Mouse (Mus musculus) kidney, embryonic 16.5 days (tissue): ENCODE measurements around the gene Dmrtb1. TPM values are rescaled to one million over a fixed set of nuclear protein-coding genes. Genes with fewer than 3 reads are reported as not detected.

Source experiments
- ATAC-seq: fragments of 200-750 bp; cut with Nextera tagmentation; 2 replicates; pipeline ENCODE4 v1.8.0; 2017; ENCODE audit warnings: moderate TSS enrichment; ENCODE audit not compliant: low FRiP score, low TSS enrichment
- H3K27ac ChIP-seq: fragments of 300-500 bp; sonication (generic); 2 replicates; pipeline ENCODE4 v1.5.1; 2014; ENCODE audit warnings: low read length
- H3K27me3 ChIP-seq: fragments of 300-500 bp; sonication (generic); 2 replicates; pipeline ENCODE4 v1.6.1; 2014; ENCODE audit warnings: low read length, control low read depth, mixed read lengths; ENCODE audit not compliant: insufficient read depth
- H3K36me3 ChIP-seq: fragments of 300-500 bp; sonication (generic); 2 replicates; pipeline ENCODE4 v1.6.1; 2014; ENCODE audit warnings: low read length, control low read depth, mixed read lengths; ENCODE audit not compliant: insufficient read depth
- H3K4me1 ChIP-seq: fragments of 300-500 bp; sonication (generic); 2 replicates; pipeline ENCODE4 v1.6.1; 2014; ENCODE audit warnings: low read length, control low read depth, mixed read lengths; ENCODE audit not compliant: insufficient read depth
- H3K4me2 ChIP-seq: fragments of 300-500 bp; sonication (generic); replicated peaks from 2 replicates; pipeline ENCODE4 v1.6.1; 2014; ENCODE audit warnings: low read depth, low read length
- H3K4me3 ChIP-seq: fragments of 300-500 bp; sonication (generic); 2 replicates; pipeline ENCODE4 v1.5.1; 2014; ENCODE audit warnings: mild to moderate bottlenecking, low read length
- H3K9ac ChIP-seq: fragments of 300-500 bp; sonication (generic); replicated peaks from 2 replicates; pipeline ENCODE4 v1.6.1; 2014; ENCODE audit warnings: low read length
- H3K9me3 ChIP-seq: fragments of 300-500 bp; sonication (generic); 2 replicates; pipeline ENCODE4 v1.6.1; 2016; ENCODE audit warnings: low read length, control low read depth
- WGBS: fragments of 180-500 bp; shearing (Covaris S2); extraction: QIAGEN DNeasy Blood & Tissue Kit; methylation state at CpG from one replicate; pipeline ENCODE4 v1.1.7; 2014; 5-methylcytosine and 5-hydroxymethylcytosine counted together
- microRNA-seq: library from miRNA; unstranded; fragments of <30 nt; microRNA quantifications from one replicate; pipeline ENCODE4, GENCODE M21; 2016
- polyA plus RNA-seq: library from polyadenylated mRNA; unstranded; fragments of >200 nt; fragmentation: Nextera tagmentation; extraction: Ambion mirVana; gene quantifications from 2 replicates; pipeline ENCODE4 v1.2.1, GENCODE M21; 2015

Dmrtb1 gene
- polyA plus RNA-seq, 1 experiment from 2014 or later, result not detected

DNA sequence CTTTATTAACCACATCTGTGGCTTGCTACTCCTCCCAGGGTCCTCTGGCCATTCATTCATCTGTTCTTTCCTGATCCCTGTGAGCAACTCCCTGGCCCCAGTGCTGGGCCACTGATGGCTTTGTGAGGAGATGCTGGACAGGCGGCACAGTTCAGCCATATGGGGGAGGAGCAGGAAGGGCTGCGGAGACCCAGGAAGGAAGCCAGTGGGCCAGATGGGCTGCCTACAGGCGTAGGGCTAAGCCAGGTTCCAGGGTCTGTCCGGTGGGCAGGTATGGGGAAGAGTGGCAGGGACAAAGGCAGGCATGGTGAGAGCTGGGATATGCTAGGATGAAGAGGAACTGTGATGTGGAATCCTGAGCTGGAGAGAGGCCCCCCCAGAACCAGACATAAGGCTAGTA is 55.8 kb downstream of the Dmrtb1 start:
- no peak for ATAC-seq
- no peaks in the 10 kb centered on the region for H3K36me3 ChIP-seq
- H3K4me2 ChIP-seq, result no peak overlapping the region
- H3K4me3 ChIP-seq, result no peak overlapping the region
- 66% methylated on average over 4 of the region's 4 CpGs for whole genome bisulfite sequencing
- H3K27me3 ChIP-seq, result no peaks in the 10 kb centered on the region
- no peak overlapping the region for H3K27ac ChIP-seq
- peaks cover 16% of the 10 kb centered on the region for H3K4me1 ChIP-seq
- H3K9me3 ChIP-seq, result no peaks in the 10 kb centered on the region
- H3K9ac ChIP-seq, result no peak overlapping the region

Small RNA genes within 50 kb of the gene (microRNA-seq; reads per million reads assigned to microRNA genes)
- not detected for gene Gm25123

Other genes with a start within 250 kb of the Dmrtb1 start
- gene Glis1, start 249.6 kb downstream of the Dmrtb1 start, polyA plus RNA-seq, result 4.6 and 5.1 TPM in 2 replicates
- 1.1 and 1.2 TPM in 2 replicates for gene Lrp8, start 118.0 kb upstream of the Dmrtb1 start, polyA plus RNA-seq
- gene Magoh, start 195.5 kb upstream of the Dmrtb1 start, polyA plus RNA-seq, result 158 and 165 TPM in 2 replicates
- gene 0610037L13Rik, start 205.6 kb upstream of the Dmrtb1 start, polyA plus RNA-seq, result 117 and 124 TPM in 2 replicates
- gene Cpt2, start 239.4 kb upstream of the Dmrtb1 start, polyA plus RNA-seq, result 59.2 and 62.8 TPM in 2 replicates